Comparison of ENCODE assay signal across 23 mouse cellular contexts in the genomic region with DNA sequence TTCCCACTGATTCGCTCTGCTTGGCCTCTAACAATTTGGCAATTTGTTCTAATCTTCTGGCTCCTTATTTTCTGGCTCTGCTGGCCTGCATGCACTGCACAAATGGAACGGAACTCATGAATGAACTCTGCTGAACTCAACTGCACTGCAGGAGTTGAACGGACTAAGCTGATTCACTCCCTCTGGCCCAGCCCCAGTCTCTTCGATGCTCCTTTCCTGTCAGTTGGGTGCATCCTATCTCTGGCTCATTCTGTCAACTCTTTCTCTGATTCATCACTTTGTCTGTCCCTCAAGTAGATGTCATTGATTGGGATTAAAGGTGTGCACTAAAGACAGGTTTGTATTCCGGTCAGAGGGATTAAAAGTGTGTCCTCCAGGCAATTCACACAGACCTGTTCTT. TPM values are rescaled to one million over a fixed set of nuclear protein-coding genes. Genes with fewer than 3 reads are reported as not detected.
DNase-seq lines count a peak whose midpoint lies in the region; ATAC-seq and TF ChIP-seq lines count a peak whose summit lies in the region.
"Had no signal": no experiment of that assay in that cellular context is flagged by ENCODE, and none has a peak within 500 bp of the region (broad histone marks: within the 10 kb centered on the region; RNA-seq: fewer than 3 reads in every experiment).

No protein-coding gene starts in this region.

- H3K9ac ChIP-seq in heart, embryonic 11.5 days (ENCODE audit: low read depth, low read length): no peak overlapping the region
- no peak overlapping the region for H3K9ac ChIP-seq in liver, adult 2 months (ENCODE audit: low read depth, low read length)
- H3K9ac ChIP-seq in liver, embryonic 11.5 days (ENCODE audit: low read depth, low read length): no peak overlapping the region

- peak; percentile 76 for DNase-seq in heart, adult 11 months
- DNase-seq in heart, embryonic 10.5 days (ENCODE audit: low spot score): peak; percentile 61
- no peak for DNase-seq in heart, postnatal 36 days
- peak; percentile 27 for DNase-seq in liver, adult 2 months (ENCODE audit: extremely low read depth, low read depth, low spot score)
- DNase-seq in liver, embryonic 11.5 days (ENCODE audit: low spot score): no peak
- DNase-seq: adrenal gland, adult 2 months; adrenal gland, adult 8-10 months; adrenal gland, postnatal 10 days; adrenal gland, postnatal 14 days; adrenal gland, postnatal 25 days; adrenal gland, postnatal 36 days; B cell, adult 2 months; cerebellum, adult 11 months; cerebellum, adult 11-12 months; cerebellum, adult 18-20 months had no signal

- H3K27ac ChIP-seq in heart, embryonic 11.5 days (ENCODE audit: low read depth, low read length): no peak overlapping the region
- H3K27ac ChIP-seq in heart, embryonic 10.5 days: no peak overlapping the region
- no peak overlapping the region for H3K27ac ChIP-seq in liver, adult 2 months (replicated peaks; ENCODE audit: insufficient read depth, low read depth, low read length)
- H3K27ac ChIP-seq in liver, embryonic 11.5 days (ENCODE audit: low read depth, low read length): no peak overlapping the region

- H3K79me2 ChIP-seq in liver, adult 2 months (ENCODE audit: control insufficient read depth, insufficient read depth, low read length): peaks cover 6% of the 10 kb centered on the region; the same call in 1 of the 2 replicates

- H3K4me1 ChIP-seq in heart, embryonic 11.5 days (ENCODE audit: control insufficient read depth, insufficient read depth, low read length): no peaks in the 10 kb centered on the region
- peaks cover 10% of the 10 kb centered on the region; the same call in 1 of the 2 replicates for H3K4me1 ChIP-seq in heart, embryonic 10.5 days
- peaks cover 7% of the 10 kb centered on the region for H3K4me1 ChIP-seq in liver, adult 2 months (ENCODE audit: control insufficient read depth, insufficient read depth, low read length)
- H3K4me1 ChIP-seq in liver, embryonic 11.5 days (replicated peaks; ENCODE audit: control insufficient read depth, insufficient read depth, low read length): no peaks in the 10 kb centered on the region; the same call in 1 of the 2 replicates

- no peaks in the 10 kb centered on the region for H3K9me3 ChIP-seq in heart, embryonic 11.5 days (replicated peaks; ENCODE audit: control insufficient read depth, low read length)
- no peaks in the 10 kb centered on the region for H3K9me3 ChIP-seq in heart, embryonic 10.5 days
- no peaks in the 10 kb centered on the region for H3K9me3 ChIP-seq in liver, embryonic 11.5 days (ENCODE audit: control insufficient read depth, low read length)

- intact Hi-C loops in heart, postnatal 36 days (cut with DNase I): no loop called here

- H3K36me3 ChIP-seq in heart, embryonic 11.5 days (ENCODE audit: control insufficient read depth, insufficient read depth, low read length): no peaks in the 10 kb centered on the region
- H3K36me3 ChIP-seq in heart, embryonic 10.5 days: no peaks in the 10 kb centered on the region
- no peaks in the 10 kb centered on the region for H3K36me3 ChIP-seq in liver, adult 2 months (ENCODE audit: control insufficient read depth, insufficient read depth, low read length)
- H3K36me3 ChIP-seq in liver, embryonic 11.5 days (ENCODE audit: control insufficient read depth, insufficient read depth, low read length): no peaks in the 10 kb centered on the region
- H3K36me3 ChIP-seq: G1E had no signal

- TF ChIP-seq POLR2A in liver, adult 2 months (IDR thresholded peaks at IDR 0.05; ENCODE audit: extremely low read depth, insufficient read depth, low read length): no peak

- no peaks in the 10 kb centered on the region for H3K27me3 ChIP-seq in heart, embryonic 11.5 days (ENCODE audit: control insufficient read depth, insufficient read depth, low read length)
- H3K27me3 ChIP-seq in heart, embryonic 10.5 days (ENCODE audit: insufficient read depth, poor library complexity, severe bottlenecking): peaks cover 15% of the 10 kb centered on the region; the same call in 1 of the 2 replicates
- H3K27me3 ChIP-seq in liver, adult 2 months (ENCODE audit: control insufficient read depth, insufficient read depth, low read length): no peaks in the 10 kb centered on the region
- H3K27me3 ChIP-seq in liver, embryonic 11.5 days (replicated peaks; ENCODE audit: control insufficient read depth, insufficient read depth, low read length): peaks cover 17% of the 10 kb centered on the region
- H3K27me3 ChIP-seq: CH12.LX, Patski had no signal

- ATAC-seq in heart, embryonic 11.5 days (replicated peaks; ENCODE audit: insufficient number of reproducible peaks, low FRiP score, low TSS enrichment): no peak
- ATAC-seq in liver, embryonic 11.5 days (replicated peaks; ENCODE audit: low FRiP score): no peak
- ATAC-seq: activated CD4-positive, CD25-positive, alpha-beta regulatory T cell, adult 4 months; CD4-positive, CD25-positive, alpha-beta regulatory T cell, adult 4 months; Patski had no signal

- H3K4me3 ChIP-seq in heart, embryonic 11.5 days (ENCODE audit: low read depth, low read length): no peak overlapping the region
- H3K4me3 ChIP-seq in heart, embryonic 10.5 days: no peak overlapping the region
- H3K4me3 ChIP-seq in liver, adult 2 months (ENCODE audit: insufficient read depth, low read depth, low read length): no peak overlapping the region
- H3K4me3 ChIP-seq in liver, embryonic 11.5 days (ENCODE audit: low read depth, low read length): no peak overlapping the region

- 83% methylated on average over 5 of the region's 5 CpGs for WGBS in heart, embryonic 11.5 days (ENCODE audit: insufficient replicate concordance)
- 91% methylated on average over 5 of the region's 5 CpGs for WGBS in heart, embryonic 10.5 days
- 76% methylated on average over 5 of the region's 5 CpGs for WGBS in liver, adult 2 months
- 90% methylated on average over 5 of the region's 5 CpGs for WGBS in liver, embryonic 11.5 days

- TF ChIP-seq CTCF in liver, adult 2 months (IDR thresholded peaks at IDR 0.05; ENCODE audit: low read depth, low read length): no peak

- H3K4me2 ChIP-seq in heart, embryonic 11.5 days: no peak overlapping the region
- no peak overlapping the region for H3K4me2 ChIP-seq in liver, embryonic 11.5 days

RNA-seq across cellular contexts. Expression of a gene that starts 1.5 kb away (rescaled TPM):
- polyA plus RNA-seq in heart, embryonic 11.5 days (2014; fragmentation: Nextera tagmentation; extraction: Ambion mirVana): 0.11 and 0.32 TPM in 2 replicates
- 0.18 and 0.22 TPM in 2 replicates for polyA plus RNA-seq in heart, embryonic 10.5 days (2016; fragmentation: Nextera tagmentation; extraction: Ambion mirVana)
- total RNA-seq in heart, postnatal 36 days (2021): 1 to 10 TPM; 2.2 to 2.4 TPM
- 47.8 and 48.0 TPM in 2 replicates for total RNA-seq in liver, adult 2 months (2014; rRNA removed)
- polyA plus RNA-seq in liver, adult 2 months (2012; rRNA removed): 28.7 and 30.2 TPM in 2 replicates
- polyA plus RNA-seq in liver, embryonic 11.5 days (2014; fragmentation: Nextera tagmentation; extraction: Ambion mirVana): 0.34 and 0.56 TPM in 2 replicates
- total RNA-seq: CH12.LX, MEL had no signal
- polyA plus RNA-seq: activated CD4-positive, CD25-positive, alpha-beta regulatory T cell, adult 4 months; C2C12; CD4-positive, CD25-positive, alpha-beta regulatory T cell, adult 4 months; G1E had no signal

RNA-seq across cellular contexts. Expression of a gene that starts 40.1 kb away (rescaled TPM):
- polyA plus RNA-seq in heart, embryonic 11.5 days (2014; fragmentation: Nextera tagmentation; extraction: Ambion mirVana): 0.07 TPM in 1 of 2 replicates, not detected in the other
- 0.07 and 0.11 TPM in 2 replicates for polyA plus RNA-seq in heart, embryonic 10.5 days (2016; fragmentation: Nextera tagmentation; extraction: Ambion mirVana)
- total RNA-seq in heart, postnatal 36 days (2021): under 1 TPM; 0.42 to 0.49 TPM
- total RNA-seq in liver, adult 2 months (2014; rRNA removed): 1.0 and 1.1 TPM in 2 replicates
- polyA plus RNA-seq in liver, adult 2 months (2012; rRNA removed): 0.62 and 0.92 TPM in 2 replicates
- polyA plus RNA-seq in liver, embryonic 11.5 days (2014; fragmentation: Nextera tagmentation; extraction: Ambion mirVana): 0.10 and 0.12 TPM in 2 replicates
- total RNA-seq: CH12.LX, MEL had no signal
- polyA plus RNA-seq: G1E had no signal

Comparison
In these comparisons a context has a peak if more than half of its experiments do, and no peak if none do; other contexts are left out.
1. DNase-seq: peak in heart, adult 11 months (single experiment), heart, embryonic 10.5 days (single experiment) and liver, adult 2 months (single experiment); none in heart, postnatal 36 days (0 of 2) and liver, embryonic 11.5 days (single experiment).
2. RNA of a gene that starts 1.5 kb away (polyA plus RNA-seq): 28.7 to 30.2 TPM in liver, adult 2 months; 0.34 to 0.56 TPM in liver, embryonic 11.5 days, 0.18 to 0.22 TPM in heart, embryonic 10.5 days and 0.11 to 0.32 TPM in heart, embryonic 11.5 days; every median in the first group is over 10 times any median in the second.